Mouse (Mus musculus) layer of hippocampus, adult 8-10 months (tissue): ENCODE measurements around the gene Vmn2r92. TPM values are rescaled to one million over a fixed set of nuclear protein-coding genes. Genes with fewer than 3 reads are reported as not detected.
"Not testable (repeated sequence)": the region's sequence is repeated elsewhere in the genome, so short reads cannot be mapped to it uniquely, and the experiment has no call there.

Experiments used
- DNase-seq, 2 experiments: peaks; one replicate each; pipeline ENCODE4 v3.0.0; 2022; ENCODE audit warnings: low spot score in 2 of 2
- total RNA-seq, 4 experiments: library from RNA; stranded (reverse); gene quantifications; 2 replicates each; pipeline ENCODE4 v1.2.4; 2022

Gene Vmn2r92
- total RNA-seq, result not detected

- not testable (repeated sequence) for DNase-seq
These were observed at the start of gene Vmn2r92 for GRCm38 (mm10) chr17:18151587-18151986. Vmn2r92 (plus strand) TSS chr17:18151887.

GRCm38 (mm10) chr17:18102265-18102664, 49.4 kb upstream of the Vmn2r92 start:
- DNase-seq, result not testable (repeated sequence)

- not testable (repeated sequence) for DNase-seq
These were observed 9.5 kb downstream of the Vmn2r92 start for GRCm38 (mm10) chr17:18161194-18161593.

GRCm38 (mm10) chr17:18189732-18190131, 38.0 kb downstream of the Vmn2r92 start:
- DNase-seq, result no peak

GRCm38 (mm10) chr17:18221300-18221699, 69.6 kb downstream of the Vmn2r92 start:
- no peak for DNase-seq

- DNase-seq, result no peak
These were observed 80.3 kb downstream of the Vmn2r92 start for GRCm38 (mm10) chr17:18231996-18232395.

- no peak for DNase-seq
These were observed 85.2 kb downstream of the Vmn2r92 start for GRCm38 (mm10) chr17:18236931-18237330.

Other genes with a start within 250 kb of the Vmn2r92 start
- not detected for gene Fpr-rs4, start 130.2 kb upstream of the Vmn2r92 start, total RNA-seq
- gene Vmn2r124, start 102.5 kb upstream of the Vmn2r92 start, total RNA-seq, result under 1 TPM in 2 of 4 experiments, not detected in 2; 0.06 to 0.10 TPM
- not detected for gene Vmn2r91, start 66.9 kb upstream of the Vmn2r92 start, total RNA-seq
- gene Vmn2r94, start 125.9 kb downstream of the Vmn2r92 start, total RNA-seq, result not detected
- gene Vmn2r93, start 146.2 kb downstream of the Vmn2r92 start, total RNA-seq, result not detected